Mouse (Mus musculus) adrenal gland, postnatal 36 days (tissue): ENCODE measurements around the gene Tex10. TPM values are rescaled to one million over a fixed set of nuclear protein-coding genes. Genes with fewer than 3 reads are reported as not detected.

Source experiments
- DNase-seq, 2 experiments: peaks; one replicate each; pipeline ENCODE4 v3.0.0; 2021; ENCODE audit warnings: mixed read lengths in 1 of 2
- long read RNA-seq, 2 experiments: library from polyadenylated mRNA; stranded (forward); transcript quantifications; one replicate each; pipeline ENCODE4 v2.0.0; 2021; ENCODE audit warnings: borderline sequencing depth in 2 of 2
- total RNA-seq, 2 experiments: library from RNA; stranded (reverse); gene quantifications; 2 replicates each; pipeline ENCODE4 v1.2.3; 2021

Gene Tex10
- 10 to 100 TPM; 21.2 to 26.7 TPM for total RNA-seq
- long read RNA-seq, experiment 1, partial matches to known transcripts = 5 of 10 reads
- long read RNA-seq, experiment 1, other reads (novel, unspliced or antisense) = 2 of 10 reads
- long read RNA-seq, experiment 2, partial matches to known transcripts = 1 of 5 reads
- long read RNA-seq, experiment 2, other reads (novel, unspliced or antisense) = 0 of 5 reads

DNA sequence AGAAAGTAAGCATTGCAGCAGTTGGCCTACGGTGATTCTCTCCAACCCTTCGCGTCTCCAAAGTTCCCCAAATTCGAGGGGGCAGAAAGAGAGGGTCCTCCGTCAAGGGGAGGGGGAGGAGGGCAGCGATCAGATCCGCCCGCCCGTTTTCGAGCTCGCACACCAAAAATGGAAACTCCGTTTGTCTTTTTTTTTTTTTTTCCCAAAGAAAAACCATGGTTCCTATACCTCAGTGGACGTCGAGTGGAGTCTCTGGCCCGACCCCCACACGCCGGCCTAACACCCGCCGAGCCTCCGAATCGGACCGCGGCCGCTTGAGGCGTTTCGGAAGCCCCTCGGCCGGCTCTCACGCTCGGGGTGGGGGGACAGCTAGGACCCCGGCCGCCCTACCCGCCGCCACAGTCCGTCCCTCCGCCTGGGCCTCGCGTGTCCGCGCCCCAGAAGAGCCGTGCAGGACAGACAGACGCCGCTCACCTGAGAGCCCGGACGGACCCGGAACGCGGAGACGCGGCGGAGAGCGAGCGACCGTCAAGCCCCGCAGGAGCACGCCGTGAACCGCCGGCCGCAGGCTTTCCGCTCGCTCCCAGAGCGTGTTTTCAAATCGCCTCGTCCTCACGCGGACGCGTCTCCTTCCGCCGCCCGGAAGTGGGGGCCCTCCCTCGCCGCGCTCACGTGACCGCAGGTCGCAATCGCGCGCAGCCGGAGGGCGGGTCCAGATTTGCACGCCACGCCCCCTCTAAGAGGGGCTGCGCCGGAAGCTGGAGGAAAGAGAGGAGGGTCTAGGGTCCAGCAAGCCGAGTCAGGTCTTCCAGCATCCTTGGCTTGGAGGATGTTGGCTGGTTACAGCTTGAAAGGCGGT is at the start of gene Tex10:
Tex10 (minus strand) TSS at position 668 of the 859 bp plus-strand sequence.
- DNase-seq = peak; percentile 93 to 96

- DNase-seq = no peak
Measured at GRCm38 (mm10) chr4:48510861-48511260, 37.6 kb upstream of the Tex10 start.

GRCm38 (mm10) chr4:48492510-48492909 is 19.3 kb upstream of the Tex10 start:
- no peak for DNase-seq

- DNase-seq = no peak
Measured at GRCm38 (mm10) chr4:48491290-48491743, 18.1 kb upstream of the Tex10 start.

DNA sequence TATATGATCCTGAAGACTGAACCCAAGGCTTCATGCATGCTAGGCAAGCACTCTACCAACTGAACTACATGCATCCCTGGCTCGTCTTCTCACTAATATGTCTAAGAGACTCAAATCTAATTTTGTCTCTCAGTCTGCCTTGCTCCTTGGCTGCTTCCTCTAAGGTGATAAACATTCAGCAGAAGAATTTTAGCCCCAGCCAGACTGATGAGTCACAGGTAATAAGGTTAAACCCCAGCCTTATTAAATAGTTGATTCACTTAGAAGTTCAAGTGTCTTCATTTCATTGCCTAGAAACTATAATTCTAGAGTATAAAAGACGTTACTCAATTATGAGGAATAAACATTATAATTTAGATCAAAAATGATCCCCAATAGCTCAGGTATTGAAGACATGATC is 15.7 kb upstream of the Tex10 start:
- DNase-seq = no peak

- peak; percentile 28 to 41 for DNase-seq
Measured at GRCm38 (mm10) chr4:48481287-48481686, 8.0 kb upstream of the Tex10 start.

DNA sequence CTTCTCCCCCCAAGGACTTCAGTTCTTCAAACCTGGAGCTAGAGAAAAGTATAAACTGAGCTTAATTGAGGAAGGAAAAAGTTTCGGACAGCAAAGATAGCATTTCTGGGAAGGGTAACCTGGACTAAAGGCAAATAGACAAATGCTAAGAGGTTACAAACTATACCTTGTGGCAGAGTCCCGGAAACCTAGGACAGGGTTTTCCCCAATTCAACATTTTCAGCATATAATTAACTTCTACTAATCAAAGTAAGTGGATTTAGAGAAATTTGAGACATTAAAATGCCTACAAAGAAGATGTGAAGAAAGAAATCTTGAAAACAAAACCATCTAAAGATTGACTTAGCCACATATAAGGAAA is 372 bp upstream of the Tex10 start:
- DNase-seq = no peak

GRCm38 (mm10) chr4:48472052-48472791 is 1.0 kb downstream of the Tex10 start:
- DNase-seq = peak in 1 of 2 experiments; percentile 9

- no peak for DNase-seq
Measured at GRCm38 (mm10) chr4:48470977-48471376, 2.3 kb downstream of the Tex10 start.

- DNase-seq = no peak
Measured at GRCm38 (mm10) chr4:48461060-48461459, 12.2 kb downstream of the Tex10 start.

DNA sequence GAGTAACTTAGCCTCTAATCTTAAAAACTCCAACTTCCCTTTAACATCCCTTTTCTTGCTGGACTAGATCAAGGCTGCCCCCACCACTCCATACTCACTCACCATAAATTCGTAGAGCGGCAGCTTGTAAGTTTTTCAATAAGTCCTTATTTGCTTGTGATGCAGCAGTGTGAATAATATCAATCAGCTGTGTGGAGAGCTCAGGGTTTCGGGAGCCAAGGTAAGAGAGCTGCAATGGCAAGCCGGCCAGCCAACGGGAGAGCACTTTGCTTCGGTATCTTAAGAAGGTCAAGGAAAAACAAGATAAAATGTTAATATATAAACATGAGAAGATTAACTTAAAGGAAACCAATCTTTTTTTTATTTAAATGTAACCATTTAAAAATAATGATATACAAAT is 14.8 kb downstream of the Tex10 start:
- DNase-seq = peak; percentile 36 to 54

DNA sequence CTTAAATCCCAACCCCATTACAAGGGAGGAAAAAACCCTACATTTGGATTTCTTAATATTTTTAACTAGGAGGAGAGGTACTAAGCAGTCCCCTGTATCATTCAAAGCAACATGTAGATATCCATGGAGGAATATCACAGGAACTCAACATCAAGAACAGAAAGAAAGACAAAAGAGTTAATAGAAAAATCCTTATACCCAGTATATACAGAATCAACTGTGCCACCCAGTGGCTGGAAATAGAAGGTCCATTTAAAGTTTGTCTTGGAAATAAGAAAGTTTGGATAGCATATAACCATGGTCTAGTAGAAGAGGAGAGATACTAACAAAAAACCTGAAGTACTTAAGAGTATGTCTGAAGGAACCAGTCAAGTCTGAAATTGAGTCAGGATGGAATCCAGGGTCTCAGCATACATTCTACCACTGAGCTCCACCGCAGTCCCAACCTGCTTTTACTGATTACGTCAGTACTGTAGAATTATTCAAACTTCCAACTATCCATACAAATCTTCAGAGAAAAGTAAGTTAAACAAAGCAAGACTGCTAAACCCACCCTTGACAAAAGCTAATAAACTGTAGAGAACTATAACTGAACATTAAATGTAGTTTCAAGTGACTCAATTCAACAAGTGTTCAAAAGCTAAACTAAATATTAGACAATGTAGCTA is 19.0 kb downstream of the Tex10 start:
- DNase-seq = peak in 1 of 2 experiments; percentile 28

- no peak for DNase-seq
Measured at GRCm38 (mm10) chr4:48428054-48428453, 45.2 kb downstream of the Tex10 start.

DNA sequence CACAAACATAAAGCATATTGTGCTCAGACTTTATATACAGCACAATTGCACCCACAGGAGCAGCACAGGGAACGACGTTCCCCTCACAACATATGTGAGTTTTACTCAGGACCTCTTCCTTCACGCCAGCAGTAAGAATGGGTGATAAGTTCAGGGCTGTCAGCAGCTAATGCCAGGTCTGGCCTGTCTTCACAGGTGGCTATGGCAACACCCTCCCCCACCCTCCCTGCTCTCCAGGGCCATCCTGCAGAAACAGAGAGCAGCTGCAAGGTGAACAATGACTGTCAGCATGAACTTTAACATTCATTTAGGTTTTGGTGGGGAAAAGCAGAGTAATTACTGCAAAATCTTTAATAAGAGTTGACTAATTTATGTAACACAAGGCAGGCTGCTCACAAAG is 45.8 kb downstream of the Tex10 start:
- DNase-seq = peak; percentile 18 to 20

DNA sequence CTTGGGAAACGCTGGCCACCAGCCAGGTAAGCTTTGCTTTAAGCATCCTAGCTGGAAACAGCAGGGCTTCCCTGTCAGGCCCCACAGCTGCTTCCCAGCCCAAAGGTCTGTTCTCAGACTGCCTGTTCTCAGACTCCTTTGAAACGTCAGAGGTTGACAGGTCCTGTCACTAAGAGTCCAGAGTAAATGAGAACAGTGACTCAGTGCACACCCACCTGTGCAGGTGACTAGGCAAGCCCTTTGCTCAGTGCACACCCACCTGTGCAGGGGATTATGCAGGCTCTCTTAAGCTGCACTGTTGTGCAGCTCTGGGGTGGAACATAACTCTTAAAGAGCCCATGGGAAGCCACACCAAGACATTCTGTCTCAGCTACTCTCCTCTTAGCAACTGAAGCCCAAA is 49.5 kb downstream of the Tex10 start:
- no peak for DNase-seq

- DNase-seq = no peak
Measured at GRCm38 (mm10) chr4:48422633-48423032, 50.6 kb downstream of the Tex10 start.

DNA sequence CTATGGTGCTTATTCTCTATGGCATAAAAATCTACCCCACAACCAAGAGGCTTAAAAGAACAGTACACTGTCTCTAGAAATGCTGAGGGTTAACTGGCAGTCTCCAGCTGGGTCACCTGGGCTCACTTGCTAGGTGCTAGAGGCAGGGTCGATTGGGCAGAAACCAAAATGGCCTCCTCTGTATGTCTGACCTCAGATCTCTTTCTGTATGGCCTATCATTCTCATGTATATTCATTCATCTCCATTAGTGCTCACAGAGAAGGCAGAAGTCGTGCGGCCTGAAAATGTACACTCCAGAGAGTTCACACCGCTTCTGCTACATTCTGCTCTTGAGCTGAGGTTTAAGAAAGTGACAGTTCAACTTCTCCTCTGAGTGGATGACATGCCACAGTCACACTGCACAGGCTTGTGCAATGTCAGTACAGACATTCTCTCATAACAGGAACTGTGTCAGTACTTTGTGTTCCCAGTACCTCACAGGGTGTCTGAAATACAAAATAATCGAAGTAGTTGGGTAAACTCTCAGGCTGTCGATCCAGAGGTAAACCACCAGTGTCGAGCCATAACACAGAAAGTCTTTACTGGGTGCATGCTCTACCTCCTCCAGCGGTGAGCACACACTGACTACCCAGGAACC is 54.3 kb downstream of the Tex10 start:
- DNase-seq = no peak

GRCm38 (mm10) chr4:48415838-48416335 is 57.4 kb downstream of the Tex10 start:
- DNase-seq = peak in 1 of 2 experiments; percentile 45

DNA sequence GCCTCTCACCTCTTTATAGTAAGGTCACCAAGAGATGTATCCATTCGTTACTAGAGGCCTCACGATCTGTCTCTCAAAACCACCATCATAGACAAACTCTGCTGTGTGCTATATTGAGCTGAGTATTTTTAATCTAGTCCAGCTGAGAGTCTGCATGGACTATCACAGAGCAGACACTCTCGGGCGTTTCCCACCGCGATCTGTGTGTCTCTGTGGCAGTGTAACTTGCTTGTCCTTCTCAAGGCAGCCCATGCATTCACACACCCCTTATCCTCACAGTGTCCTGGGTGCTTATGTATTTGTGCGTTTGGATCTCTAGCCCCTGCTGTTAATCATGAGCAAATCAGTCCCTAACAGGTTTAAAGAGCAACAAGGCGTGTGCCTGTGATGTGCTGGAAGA is 59.8 kb downstream of the Tex10 start:
- DNase-seq = no peak

DNA sequence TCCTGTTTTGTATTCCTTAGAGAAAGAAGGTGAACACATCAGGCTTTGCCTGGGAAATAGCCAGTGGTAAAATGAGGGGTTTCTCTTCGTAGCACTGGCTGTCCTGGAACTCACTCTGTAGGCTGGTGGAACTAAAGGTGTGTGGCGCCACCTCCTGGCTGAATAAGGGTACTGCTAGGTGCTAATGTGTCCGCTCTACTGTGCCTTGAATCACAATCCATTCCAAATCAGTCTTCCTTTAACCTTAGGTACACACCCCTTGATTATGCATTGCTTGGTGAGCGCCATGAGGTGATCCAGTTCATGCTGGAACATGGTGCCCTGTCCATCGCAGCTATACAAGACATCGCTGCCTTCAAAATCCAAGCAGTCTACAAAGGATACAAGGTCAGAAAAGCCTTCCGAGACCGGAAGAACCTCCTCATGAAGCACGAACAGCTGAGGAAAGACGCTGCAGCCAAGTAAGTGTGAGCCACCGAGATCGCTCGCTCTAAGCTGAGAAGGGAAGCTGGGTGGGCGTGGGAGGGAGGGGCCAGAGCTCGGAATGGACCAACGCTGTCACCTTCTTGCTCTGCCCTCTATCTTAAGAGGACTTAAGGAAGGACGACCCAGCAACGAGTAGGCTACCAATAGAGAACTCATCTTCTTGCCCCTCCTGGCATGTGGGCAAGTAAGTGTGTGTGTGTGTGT is 65.8 kb downstream of the Tex10 start:
- peak; percentile 65 to 69 for DNase-seq
